Mouse (Mus musculus): ENCODE results near the gene Gm28308. TPM values are rescaled to one million over a fixed set of nuclear protein-coding genes. Genes with fewer than 3 reads are reported as not detected.

Gene Gm28308
- polyA plus RNA-seq, 1 experiment from 2014 or later = not detected

DNA sequence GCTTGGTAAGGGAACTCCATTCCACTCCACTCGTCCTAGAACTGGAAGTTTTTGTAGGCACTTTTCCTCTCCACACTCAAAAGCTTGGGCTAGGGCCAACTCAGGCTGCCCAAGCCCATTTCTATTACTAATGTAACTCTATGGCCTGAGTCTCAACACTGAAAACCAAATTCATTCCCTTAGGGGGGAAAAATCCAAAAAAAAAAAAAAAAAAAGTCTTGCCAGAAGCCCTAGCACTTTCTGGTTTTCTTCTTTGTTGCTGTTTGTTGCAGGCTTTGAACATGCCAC, 51.1 kb downstream of the Gm28308 start:
- Histone ChIP-seq H3K9ac (no peak overlapping the region), H3K36me3 (no peaks in the 10 kb centered on the region), H3K4me3 (no peak overlapping the region), H3K9me3 (replicated peaks) (no peaks in the 10 kb centered on the region), H3K4me1 (replicated peaks) (peaks cover 24% of the 10 kb centered on the region), H3K27me3 (replicated peaks) (peaks cover 90% of the 10 kb centered on the region), H3K4me2 (peak overlapping the region; percentile 11; the same call in 1 of the 2 replicates), H3K27ac (ENCODE audit: poor library complexity, severe bottlenecking) (no peak overlapping the region)
- 35% methylated on average over 1 of the region's 1 CpGs for WGBS
- no peak for ATAC-seq (ENCODE audit: insufficient number of reproducible peaks, low FRiP score)

DNA sequence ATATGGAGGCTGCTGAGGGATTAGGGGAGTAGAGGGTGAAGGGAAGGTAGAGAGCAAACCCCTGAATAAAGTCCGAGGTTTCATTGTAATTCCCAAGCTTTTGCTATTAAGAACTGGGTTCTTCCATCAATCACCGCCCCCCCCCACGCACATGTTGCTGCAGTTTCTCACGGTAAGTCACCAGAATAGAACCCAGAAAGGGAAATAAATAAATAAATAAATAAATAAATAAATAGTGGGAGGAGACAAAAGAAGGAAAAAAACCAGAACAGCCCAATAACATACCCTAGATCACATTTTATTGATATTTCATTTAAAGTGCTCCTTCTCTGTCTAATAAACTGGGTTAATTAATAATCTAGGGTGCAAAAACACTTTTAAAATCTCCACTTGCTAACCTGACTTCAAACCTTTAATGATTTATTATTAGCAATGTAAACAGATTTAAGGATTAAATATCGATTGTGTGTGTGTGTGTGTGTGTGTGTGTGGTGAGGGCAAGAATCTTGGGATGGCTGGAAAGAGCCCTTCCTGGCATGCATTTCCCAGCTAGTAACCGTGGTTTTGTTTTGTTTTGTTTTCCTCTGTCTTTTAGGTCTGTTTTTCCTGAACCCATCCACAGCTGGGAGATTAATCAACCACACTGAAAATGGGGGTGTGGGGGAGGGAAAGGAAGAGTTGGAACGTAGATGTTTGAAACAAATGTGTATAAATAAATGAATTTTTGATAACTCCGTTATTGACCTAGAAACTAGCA, 51.6 kb downstream of the Gm28308 start:
- H3K9ac ChIP-seq = no peak overlapping the region
- no peak for ATAC-seq (ENCODE audit: insufficient number of reproducible peaks, low FRiP score)
- peak overlapping the region; percentile 70 for H3K4me3 ChIP-seq
- H3K4me1 ChIP-seq (replicated peaks) = peaks cover 24% of the 10 kb centered on the region
- peaks cover 90% of the 10 kb centered on the region for H3K27me3 ChIP-seq (replicated peaks)
- H3K4me2 ChIP-seq = peak overlapping the region; percentile 98
- no peaks in the 10 kb centered on the region for H3K36me3 ChIP-seq
- no peaks in the 10 kb centered on the region for H3K9me3 ChIP-seq (replicated peaks)
- no peak overlapping the region for H3K27ac ChIP-seq (ENCODE audit: poor library complexity, severe bottlenecking)
- 26% methylated on average over 8 of the region's 8 CpGs for WGBS

DNA sequence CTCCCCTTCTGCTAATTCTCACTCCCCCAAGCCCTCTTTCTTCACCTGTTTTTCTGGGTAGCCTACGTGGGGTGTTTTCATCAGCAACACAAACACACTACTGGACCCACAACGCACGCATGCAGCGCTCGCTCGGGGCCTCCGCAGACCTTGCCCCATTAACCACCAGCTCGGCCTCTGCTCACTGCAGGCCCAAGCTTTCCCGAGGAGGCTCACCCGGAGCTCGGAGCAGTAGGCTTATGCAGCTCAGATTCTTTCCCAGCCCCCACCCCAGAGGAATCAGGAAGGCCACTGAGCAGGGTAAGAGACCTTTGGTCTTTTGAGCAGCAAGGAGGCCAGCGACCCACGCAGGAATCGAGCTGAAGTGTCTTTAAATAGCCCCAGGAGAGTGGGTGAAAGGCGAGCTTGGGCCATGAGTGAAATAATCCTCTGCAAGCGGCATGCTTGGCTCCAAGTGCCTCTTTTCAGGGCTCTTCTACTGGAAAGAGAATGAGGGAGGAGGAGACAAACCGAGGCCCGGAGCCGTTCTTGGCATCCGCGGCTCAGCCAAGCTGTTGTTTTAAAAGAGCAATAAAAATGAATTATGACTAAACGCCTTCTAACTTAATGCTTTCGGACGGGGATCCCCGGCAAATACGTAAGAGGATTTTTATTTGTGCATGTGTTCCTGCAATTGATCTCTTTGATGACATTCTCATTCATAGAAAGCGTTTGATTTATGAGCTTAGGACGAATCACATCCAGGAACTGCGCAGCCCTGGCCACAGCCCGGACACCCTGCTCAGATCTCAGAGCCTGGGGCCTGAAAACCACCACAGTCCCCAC, 52.4 kb downstream of the Gm28308 start:
- H3K4me3 ChIP-seq = peak overlapping the region; percentile 70
- ATAC-seq (ENCODE audit: insufficient number of reproducible peaks, low FRiP score) = no peak

DNA sequence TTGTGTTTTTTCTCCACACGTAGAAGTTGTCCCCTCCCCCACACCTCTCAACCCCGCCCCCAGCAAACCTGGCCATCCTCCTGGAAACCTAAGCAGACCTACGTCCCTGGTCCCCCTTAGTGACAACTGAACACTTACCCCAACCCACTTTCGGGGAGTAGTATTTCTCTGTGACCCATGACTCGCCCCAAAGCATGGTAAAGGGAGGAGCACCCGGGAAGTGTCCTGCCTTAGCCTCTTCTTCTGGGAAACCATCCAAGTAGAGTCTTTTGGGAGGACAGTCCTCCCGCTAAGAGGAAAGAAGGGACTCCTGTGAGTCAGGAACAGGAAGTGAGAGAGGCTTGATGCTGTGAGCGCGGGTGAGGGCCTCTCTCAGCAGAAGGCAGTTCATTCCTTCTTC, 53.2 kb downstream of the Gm28308 start:
- Histone ChIP-seq H3K4me3 (peak overlapping the region; percentile 70), H3K4me2 (peak overlapping the region; percentile 98), H3K4me1 (replicated peaks) (peaks cover 24% of the 10 kb centered on the region), H3K9ac (peak overlapping the region; percentile 17; the same call in 1 of the 2 replicates), H3K27me3 (replicated peaks) (peaks cover 90% of the 10 kb centered on the region), H3K9me3 (replicated peaks) (no peaks in the 10 kb centered on the region), H3K27ac (ENCODE audit: poor library complexity, severe bottlenecking) (no peak overlapping the region), H3K36me3 (no peaks in the 10 kb centered on the region)
- WGBS = 8% methylated on average over 9 of the region's 9 CpGs
- ATAC-seq (ENCODE audit: insufficient number of reproducible peaks, low FRiP score) = no peak

More for the DNA sequence above, 52.4 kb downstream of the Gm28308 start:
- Histone ChIP-seq H3K9ac (peak overlapping the region; percentile 17; the same call in 1 of the 2 replicates), H3K36me3 (no peaks in the 10 kb centered on the region), H3K4me2 (peak overlapping the region; percentile 98), H3K27ac (ENCODE audit: poor library complexity, severe bottlenecking) (peak overlapping the region; percentile 37; the same call in 1 of the 2 replicates), H3K9me3 (replicated peaks) (no peaks in the 10 kb centered on the region), H3K27me3 (replicated peaks) (peaks cover 90% of the 10 kb centered on the region), H3K4me1 (replicated peaks) (peaks cover 24% of the 10 kb centered on the region)
- WGBS = 9% methylated on average over 30 of the region's 30 CpGs

DNA sequence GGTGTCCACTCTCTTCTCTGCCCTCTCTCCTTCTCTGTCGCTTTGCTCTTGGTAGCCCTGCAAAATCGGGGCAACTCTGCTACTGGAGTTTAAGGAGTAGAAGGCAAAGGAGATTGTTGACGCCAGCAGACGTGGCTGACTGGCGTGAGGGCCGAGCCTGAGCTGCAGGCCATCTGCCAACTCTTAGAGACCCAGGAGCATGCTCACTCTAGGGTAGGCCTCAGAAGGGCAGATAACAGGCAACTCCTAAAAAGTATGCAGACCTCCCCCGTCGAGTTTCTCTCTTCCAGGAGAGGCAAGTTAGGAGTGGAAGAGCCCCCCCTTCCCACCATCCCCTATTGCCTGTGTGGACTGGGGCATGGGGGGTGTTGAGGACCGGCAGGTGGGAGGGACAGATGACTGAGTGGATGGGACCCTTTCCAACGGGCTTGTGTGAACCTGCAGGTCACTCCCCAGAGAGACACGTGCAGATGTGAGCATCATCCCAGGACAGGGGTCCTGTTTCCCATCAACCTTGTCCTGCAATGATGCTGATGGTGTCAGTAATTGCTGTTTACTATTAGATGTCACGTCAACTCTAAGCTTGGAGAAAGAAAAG, 53.9 kb downstream of the Gm28308 start:
- H3K4me2 ChIP-seq = peak overlapping the region; percentile 98
- ATAC-seq (ENCODE audit: insufficient number of reproducible peaks, low FRiP score) = peak; percentile 45
- no peaks in the 10 kb centered on the region for H3K9me3 ChIP-seq (replicated peaks)
- peaks cover 24% of the 10 kb centered on the region for H3K4me1 ChIP-seq (replicated peaks)
- H3K4me3 ChIP-seq = peak overlapping the region; percentile 70
- H3K9ac ChIP-seq = peak overlapping the region; percentile 79; the same call in 1 of the 2 replicates
- WGBS = 6% methylated on average over 12 of the region's 12 CpGs
- peak overlapping the region; percentile 77 for H3K27ac ChIP-seq (ENCODE audit: poor library complexity, severe bottlenecking)
- no peaks in the 10 kb centered on the region for H3K36me3 ChIP-seq
- H3K27me3 ChIP-seq (replicated peaks) = peaks cover 90% of the 10 kb centered on the region

DNA sequence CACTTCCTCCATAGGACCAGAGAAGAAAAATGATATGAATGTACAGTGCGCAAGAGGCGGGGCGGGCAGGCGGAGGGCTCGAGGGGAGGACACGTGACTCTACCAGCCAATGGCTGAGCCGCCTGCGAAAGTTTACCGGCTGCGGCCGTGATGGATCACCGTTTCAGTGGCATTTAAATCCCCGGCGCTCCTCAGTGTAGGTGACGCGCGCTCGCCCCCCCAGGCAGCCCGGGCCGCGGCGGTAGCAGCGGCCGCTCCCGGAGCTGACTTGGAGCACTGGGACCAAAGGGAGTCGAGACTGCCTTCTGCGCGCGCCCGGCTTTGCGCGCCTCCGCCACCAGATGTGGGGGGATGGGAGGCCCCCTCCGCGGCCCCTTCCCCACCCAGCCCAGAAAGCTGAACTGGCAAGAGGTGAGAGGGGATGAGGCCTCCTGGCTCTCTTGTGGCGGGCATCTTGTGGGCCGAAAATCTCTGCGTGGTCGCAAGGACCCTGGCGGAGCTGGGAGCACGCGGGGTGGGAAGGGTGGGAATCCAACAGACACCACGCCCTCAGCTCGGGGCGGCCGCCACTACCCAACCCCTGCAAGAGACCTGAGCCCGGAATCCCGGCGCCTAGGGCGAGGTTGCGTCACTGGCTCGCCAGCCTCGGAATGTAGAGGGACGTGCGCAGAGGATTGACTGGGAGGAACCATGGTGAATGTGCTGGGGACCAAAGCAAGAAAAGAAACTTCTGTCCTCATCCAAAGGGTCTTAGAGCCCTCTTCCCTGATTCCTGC, 54.7 kb downstream of the Gm28308 start, which contains the start of gene Hoxa1:
TSS of gene Hoxa1 (minus strand) at position 42 of the 776 bp plus-strand sequence.
- Histone ChIP-seq H3K9ac (peak within 1 kb of the TSS; percentile 79), H3K27me3 (replicated peaks) (peaks cover 87% of the 10 kb centered on the region), H3K27ac (ENCODE audit: poor library complexity, severe bottlenecking) (peak within 1 kb of the TSS; percentile 77), H3K4me1 (replicated peaks) (peaks cover 22% of the 10 kb centered on the region), H3K36me3 (no peaks in the 10 kb centered on the region), H3K9me3 (replicated peaks) (no peaks in the 10 kb centered on the region), H3K4me3 (peak within 1 kb of the TSS; percentile 70), H3K4me2 (peak within 1 kb of the TSS; percentile 98)
- WGBS = under 1% methylated on average over 54 of the region's 55 CpGs
- ATAC-seq (ENCODE audit: insufficient number of reproducible peaks, low FRiP score) = peak; percentile 81

DNA sequence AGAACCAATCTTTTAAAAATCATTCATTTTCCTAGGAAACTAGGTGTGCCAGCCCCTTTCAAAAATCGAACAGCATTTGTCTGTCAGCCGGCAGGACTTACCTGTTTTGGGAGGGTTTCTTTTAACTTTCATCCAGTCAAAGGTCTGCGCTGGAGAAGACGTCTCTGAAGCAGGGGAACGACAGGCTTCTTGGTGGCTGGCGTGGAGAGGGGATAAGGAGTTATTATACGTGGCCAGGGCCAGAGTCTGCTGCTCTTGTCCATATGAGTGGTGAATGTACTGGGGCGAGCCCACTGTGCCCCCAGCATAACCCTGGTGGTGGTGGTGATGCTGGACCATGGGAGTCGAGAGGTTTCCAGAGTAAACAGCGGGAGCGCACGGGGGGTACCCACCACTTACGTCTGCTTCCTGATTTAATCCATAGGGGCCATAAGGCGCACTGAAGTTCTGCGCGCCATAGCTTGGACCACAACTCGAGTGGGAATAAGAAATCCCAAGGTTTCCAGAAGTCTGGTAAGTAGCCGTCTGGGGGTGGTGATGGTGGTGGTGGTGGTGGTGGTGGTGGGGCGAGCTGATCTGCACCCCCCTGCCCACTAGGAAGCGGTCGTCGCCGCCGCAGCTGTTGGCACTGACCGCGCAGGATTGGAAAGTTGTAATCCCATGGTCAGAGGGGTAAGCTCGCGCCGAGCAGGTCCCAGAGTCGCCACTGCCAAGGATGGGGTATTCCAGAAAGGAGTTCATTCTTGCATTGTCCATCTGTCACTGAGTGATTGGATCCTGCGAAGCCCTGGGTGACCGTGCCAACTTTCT, 55.5 kb downstream of the Gm28308 start:
- 1% methylated on average over 32 of the region's 32 CpGs for WGBS
- Histone ChIP-seq H3K27ac (ENCODE audit: poor library complexity, severe bottlenecking) (no peak overlapping the region), H3K36me3 (no peaks in the 10 kb centered on the region), H3K9me3 (replicated peaks) (no peaks in the 10 kb centered on the region), H3K4me2 (peak overlapping the region; percentile 98), H3K4me3 (peak overlapping the region; percentile 70), H3K27me3 (replicated peaks) (peaks cover 89% of the 10 kb centered on the region), H3K4me1 (replicated peaks) (peaks cover 22% of the 10 kb centered on the region), H3K9ac (no peak overlapping the region)
- 0 out of 2 replicates have a peak, but pooled peaks have one; percentile 19 for ATAC-seq (ENCODE audit: insufficient number of reproducible peaks, low FRiP score)

DNA sequence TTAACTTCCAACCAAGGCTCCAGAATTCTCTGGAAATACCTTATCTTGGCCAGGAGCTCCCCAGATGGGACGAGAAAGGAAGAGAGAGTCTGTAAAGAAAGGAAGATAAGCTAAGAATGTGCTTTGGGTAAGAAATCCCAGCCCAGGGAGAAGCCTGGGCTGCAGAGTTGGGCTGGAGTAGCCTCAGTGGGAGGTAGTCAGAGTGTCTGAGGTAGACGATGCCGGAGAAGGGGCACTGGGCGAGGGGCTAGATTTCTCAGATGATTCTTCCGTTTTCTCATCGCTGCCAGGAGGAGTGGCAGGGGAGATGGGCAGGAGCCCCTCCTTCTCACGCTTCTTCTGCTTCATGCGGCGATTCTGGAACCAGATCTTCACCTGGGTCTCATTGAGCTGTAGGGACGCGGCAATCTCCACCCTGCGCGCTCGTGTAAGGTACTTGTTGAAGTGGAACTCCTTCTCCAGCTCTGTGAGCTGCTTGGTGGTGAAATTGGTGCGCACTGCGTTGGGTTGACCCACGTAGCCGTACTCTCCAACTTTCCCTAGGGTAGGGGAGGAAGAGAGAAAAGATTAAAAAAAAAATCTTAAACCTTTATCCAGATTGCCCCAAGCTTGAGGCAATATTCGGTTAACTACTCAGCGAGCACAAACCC, 56.5 kb downstream of the Gm28308 start:
- peak overlapping the region; percentile 70 for H3K4me3 ChIP-seq
- ATAC-seq (ENCODE audit: insufficient number of reproducible peaks, low FRiP score) = no peak
- 1% methylated on average over 20 of the region's 20 CpGs for WGBS

DNA sequence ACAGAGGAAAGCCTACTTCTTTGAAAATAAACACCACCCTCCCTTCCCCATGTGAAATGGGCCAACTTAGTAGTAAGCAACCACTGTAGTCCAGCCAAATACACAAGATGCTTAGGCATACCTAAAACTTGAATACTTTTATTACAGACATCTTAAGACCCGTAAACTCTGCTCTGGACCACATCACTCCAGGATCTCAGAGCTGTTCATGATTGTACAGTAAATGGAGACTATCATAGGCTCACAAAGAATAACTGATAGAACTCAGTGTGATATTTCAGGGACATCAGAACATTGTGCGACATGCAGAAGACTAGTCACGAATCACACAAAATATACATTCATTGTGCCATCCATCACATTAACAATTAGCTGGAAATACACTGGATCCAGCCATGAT, 57.7 kb downstream of the Gm28308 start:
- ATAC-seq (ENCODE audit: insufficient number of reproducible peaks, low FRiP score) = no peak
- Histone ChIP-seq H3K9ac (no peak overlapping the region), H3K4me2 (no peak overlapping the region), H3K27me3 (replicated peaks) (peaks cover 94% of the 10 kb centered on the region), H3K4me3 (no peak overlapping the region), H3K9me3 (replicated peaks) (no peaks in the 10 kb centered on the region), H3K4me1 (replicated peaks) (peaks cover 17% of the 10 kb centered on the region), H3K36me3 (no peaks in the 10 kb centered on the region), H3K27ac (ENCODE audit: poor library complexity, severe bottlenecking) (no peak overlapping the region)
- WGBS = 60% methylated on average over 3 of the region's 3 CpGs

More for the DNA sequence above, 56.5 kb downstream of the Gm28308 start:
- H3K36me3 ChIP-seq = no peaks in the 10 kb centered on the region
- H3K27ac ChIP-seq (ENCODE audit: poor library complexity, severe bottlenecking) = no peak overlapping the region
- H3K4me2 ChIP-seq = peak overlapping the region; percentile 98
- H3K9ac ChIP-seq = no peak overlapping the region
- peaks cover 22% of the 10 kb centered on the region for H3K4me1 ChIP-seq (replicated peaks)
- peaks cover 94% of the 10 kb centered on the region for H3K27me3 ChIP-seq (replicated peaks)
- H3K9me3 ChIP-seq (replicated peaks) = no peaks in the 10 kb centered on the region

Data from heart, embryonic 12.5 days (tissue).